Mouse (Mus musculus) stomach, embryonic 16.5 days (tissue): ENCODE results near the gene Eif4e2. TPM values are rescaled to one million over a fixed set of nuclear protein-coding genes. Genes with fewer than 3 reads are reported as not detected.
A peak's percentile ranks its signal among the peaks of the same experiment; 100 is the strongest.

Experiments used
- ATAC-seq: fragments of 200-750 bp; cut with Nextera tagmentation; 2 replicates; pipeline ENCODE4 v1.8.0; 2017; ENCODE audit warnings: moderate number of reproducible peaks, moderate TSS enrichment; ENCODE audit not compliant: insufficient read depth, low FRiP score
- H3K27ac ChIP-seq: fragments of 300-500 bp; sonication (generic); 2 replicates; pipeline ENCODE4 v1.5.1; 2014; ENCODE audit warnings: low read length
- H3K27me3 ChIP-seq: fragments of 300-500 bp; sonication (generic); 2 replicates; pipeline ENCODE4 v1.6.1; 2014; ENCODE audit warnings: low read length, control low read depth, mixed read lengths; ENCODE audit not compliant: control insufficient read depth, insufficient read depth
- H3K36me3 ChIP-seq: fragments of 300-500 bp; sonication (generic); 2 replicates; pipeline ENCODE4 v1.6.1; 2014; ENCODE audit warnings: low read length; ENCODE audit not compliant: control insufficient read depth, insufficient read depth
- H3K4me1 ChIP-seq: fragments of 300-500 bp; sonication (generic); 2 replicates; pipeline ENCODE4 v1.6.1; 2014; ENCODE audit warnings: low read length, control low read depth, mixed read lengths; ENCODE audit not compliant: control insufficient read depth, insufficient read depth
- H3K4me2 ChIP-seq: fragments of 300-500 bp; sonication (generic); 2 replicates; pipeline ENCODE4 v1.6.1; 2014; ENCODE audit warnings: low read depth, low read length, mixed read lengths
- H3K4me3 ChIP-seq: fragments of 300-500 bp; sonication (generic); replicated peaks from 2 replicates; pipeline ENCODE4 v1.5.1; 2014; ENCODE audit warnings: mild to moderate bottlenecking, low read length
- H3K9ac ChIP-seq: fragments of 300-500 bp; sonication (generic); 2 replicates; pipeline ENCODE4 v1.6.1; 2014; ENCODE audit warnings: low read length
- H3K9me3 ChIP-seq: fragments of 300-500 bp; sonication (generic); replicated peaks from 2 replicates; pipeline ENCODE4 v1.6.1; 2016; ENCODE audit warnings: low read length, control low read depth; ENCODE audit not compliant: control insufficient read depth
- WGBS: fragments of 180-500 bp; shearing (Covaris S2); extraction: QIAGEN DNeasy Blood & Tissue Kit; methylation state at CpG from one replicate; pipeline ENCODE4 v1.1.7; 2014; 5-methylcytosine and 5-hydroxymethylcytosine counted together
- polyA plus RNA-seq: library from polyadenylated mRNA; unstranded; fragments of >200 nt; fragmentation: Nextera tagmentation; extraction: Ambion mirVana; gene quantifications from 2 replicates; pipeline ENCODE4 v1.2.1, GENCODE M21; 2015

Eif4e2 gene
- polyA plus RNA-seq, 1 experiment from 2014 or later = 150 TPM

- H3K4me2 ChIP-seq = no peak overlapping the region
- H3K27me3 ChIP-seq = peaks cover 25% of the 10 kb centered on the region
- no peak overlapping the region for H3K4me3 ChIP-seq
- no peaks in the 10 kb centered on the region for H3K36me3 ChIP-seq
- peaks cover 7% of the 10 kb centered on the region for H3K4me1 ChIP-seq
- H3K9ac ChIP-seq = no peak overlapping the region
- WGBS = 36% methylated on average over 5 of the region's 5 CpGs
- no peak for ATAC-seq
- H3K9me3 ChIP-seq = no peaks in the 10 kb centered on the region
- no peak overlapping the region for H3K27ac ChIP-seq
Observed at GRCm38 (mm10) chr1:87180896-87181295, 32.8 kb upstream of the Eif4e2 start.

GRCm38 (mm10) chr1:87183013-87183412 lies 30.7 kb upstream of the Eif4e2 start, which contains the start of gene Prss56:
Gene Prss56, plus strand, starts transcription at chr1:87183313.
- Histone ChIP-seq H3K4me3 (no peak within 1 kb of the TSS), H3K4me1 (peaks cover 3% of the 10 kb centered on the region; the same call in 1 of the 2 replicates), H3K4me2 (no peak within 1 kb of the TSS), H3K27me3 (peaks cover 41% of the 10 kb centered on the region), H3K36me3 (no peaks in the 10 kb centered on the region), H3K9ac (no peak within 1 kb of the TSS), H3K27ac (no peak within 1 kb of the TSS), H3K9me3 (no peaks in the 10 kb centered on the region)
- no peak for ATAC-seq
- WGBS = 48% methylated on average over 9 of the region's 9 CpGs

- H3K27me3 ChIP-seq = peaks cover 42% of the 10 kb centered on the region
- H3K4me2 ChIP-seq = peak overlapping the region; percentile 10; the same call in 1 of the 2 replicates
- WGBS = 31% methylated on average over 15 of the region's 15 CpGs
- ATAC-seq = no peak
- no peak overlapping the region for H3K9ac ChIP-seq
- H3K4me1 ChIP-seq = peaks cover 3% of the 10 kb centered on the region; the same call in 1 of the 2 replicates
- no peaks in the 10 kb centered on the region for H3K36me3 ChIP-seq
- no peaks in the 10 kb centered on the region for H3K9me3 ChIP-seq
- H3K4me3 ChIP-seq = no peak overlapping the region
- no peak overlapping the region for H3K27ac ChIP-seq
Observed at GRCm38 (mm10) chr1:87183998-87184750, 29.5 kb upstream of the Eif4e2 start.

GRCm38 (mm10) chr1:87184751-87185139 lies 29.0 kb upstream of the Eif4e2 start:
- peaks cover 42% of the 10 kb centered on the region for H3K27me3 ChIP-seq
- no peak for ATAC-seq
- no peak overlapping the region for H3K4me3 ChIP-seq
- 16% methylated on average over 20 of the region's 20 CpGs for WGBS
- H3K9ac ChIP-seq = no peak overlapping the region
- no peaks in the 10 kb centered on the region for H3K36me3 ChIP-seq
- no peak overlapping the region for H3K27ac ChIP-seq
- no peaks in the 10 kb centered on the region for H3K9me3 ChIP-seq
- H3K4me1 ChIP-seq = peaks cover 3% of the 10 kb centered on the region; the same call in 1 of the 2 replicates
- H3K4me2 ChIP-seq = peak overlapping the region; percentile 10; the same call in 1 of the 2 replicates

GRCm38 (mm10) chr1:87185526-87185925 lies 28.2 kb upstream of the Eif4e2 start:
- Histone ChIP-seq H3K27ac (no peak overlapping the region), H3K9me3 (no peaks in the 10 kb centered on the region), H3K9ac (no peak overlapping the region), H3K4me1 (peaks cover 3% of the 10 kb centered on the region; the same call in 1 of the 2 replicates), H3K4me2 (no peak overlapping the region), H3K27me3 (peaks cover 42% of the 10 kb centered on the region), H3K36me3 (no peaks in the 10 kb centered on the region), H3K4me3 (no peak overlapping the region)
- 17% methylated on average over 13 of the region's 13 CpGs for WGBS
- ATAC-seq = no peak

- Histone ChIP-seq H3K9me3 (no peaks in the 10 kb centered on the region), H3K4me2 (peak overlapping the region; percentile 98), H3K9ac (peak overlapping the region; percentile 72), H3K4me3 (peak overlapping the region; percentile 60), H3K36me3 (no peaks in the 10 kb centered on the region), H3K27me3 (peaks cover 42% of the 10 kb centered on the region), H3K4me1 (peaks cover 3% of the 10 kb centered on the region; the same call in 1 of the 2 replicates), H3K27ac (no peak overlapping the region)
- WGBS = 3% methylated on average over 54 of the region's 54 CpGs
- 0 out of 2 replicates have a peak, but pooled peaks have one; percentile 18 for ATAC-seq
Observed at GRCm38 (mm10) chr1:87186261-87187036, 27.3 kb upstream of the Eif4e2 start.

- peaks cover 3% of the 10 kb centered on the region; the same call in 1 of the 2 replicates for H3K4me1 ChIP-seq
- no peaks in the 10 kb centered on the region for H3K9me3 ChIP-seq
- WGBS = under 1% methylated on average over 15 of the region's 15 CpGs
- H3K4me3 ChIP-seq = peak overlapping the region; percentile 60
- no peaks in the 10 kb centered on the region for H3K36me3 ChIP-seq
- peak overlapping the region; percentile 98 for H3K4me2 ChIP-seq
- 0 out of 2 replicates have a peak, but pooled peaks have one; percentile 25 for ATAC-seq
- H3K27ac ChIP-seq = no peak overlapping the region
- peaks cover 42% of the 10 kb centered on the region for H3K27me3 ChIP-seq
- peak overlapping the region; percentile 72 for H3K9ac ChIP-seq
Observed at GRCm38 (mm10) chr1:87187037-87187355, 26.7 kb upstream of the Eif4e2 start.

- WGBS = 23% methylated on average over 4 of the region's 4 CpGs
- Histone ChIP-seq H3K4me3 (no peak within 1 kb of the TSS), H3K27me3 (peaks cover 21% of the 10 kb centered on the region), H3K4me2 (no peak within 1 kb of the TSS), H3K36me3 (no peaks in the 10 kb centered on the region), H3K9me3 (no peaks in the 10 kb centered on the region), H3K27ac (no peak within 1 kb of the TSS), H3K4me1 (no peaks in the 10 kb centered on the region; the same call in 1 of the 2 replicates), H3K9ac (no peak within 1 kb of the TSS)
- no peak for ATAC-seq
Observed at GRCm38 (mm10) chr1:87190429-87190828, 23.3 kb upstream of the Eif4e2 start, which contains the start of gene Chrnd. Gene Chrnd, plus strand, starts transcription at chr1:87190607.

- Histone ChIP-seq H3K27me3 (no peaks in the 10 kb centered on the region), H3K9ac (no peak overlapping the region), H3K36me3 (no peaks in the 10 kb centered on the region), H3K4me2 (no peak overlapping the region), H3K9me3 (no peaks in the 10 kb centered on the region), H3K4me1 (no peaks in the 10 kb centered on the region), H3K27ac (no peak overlapping the region), H3K4me3 (no peak overlapping the region)
- WGBS = 76% methylated on average over 9 of the region's 9 CpGs
- no peak for ATAC-seq
Observed at GRCm38 (mm10) chr1:87197296-87197695, 16.4 kb upstream of the Eif4e2 start.
